Mouse (Mus musculus): Measurements from ENCODE around the gene Myo1e.

- TF ChIP-seq EP300 (IDR thresholded peaks at IDR 0.05; ENCODE audit: low read depth) (no peak), CTCF (IDR thresholded peaks at IDR 0.05; ENCODE audit: low read depth) (no peak)
Observed at GRCm38 (mm10) chr9:70176291-70176690, 30.9 kb upstream of the Myo1e start.
